Mouse (Mus musculus) T-helper 2 cell (primary cell): ENCODE measurements at regions not wholly inside any gene's neighbourhood (a gene's known extent, or its start where the extent isn't known, plus 50 kb on each side); places are given as distances from the start of the nearest gene placed in this dataset.

Experiments
- in situ Hi-C: fragments of 300-600 bp; cut with MboI, MseI; formaldehyde crosslinking; loops from one replicate; pipeline ENCODE4 v1.15.1; 2025; ENCODE audit warnings: high pct_unique_total_duplicates

- in situ Hi-C loops = no loop called here
Observed at GRCm38 (mm10) chr9:92856410-92857083, 314.5 kb downstream of the Plod2 start.

DNA sequence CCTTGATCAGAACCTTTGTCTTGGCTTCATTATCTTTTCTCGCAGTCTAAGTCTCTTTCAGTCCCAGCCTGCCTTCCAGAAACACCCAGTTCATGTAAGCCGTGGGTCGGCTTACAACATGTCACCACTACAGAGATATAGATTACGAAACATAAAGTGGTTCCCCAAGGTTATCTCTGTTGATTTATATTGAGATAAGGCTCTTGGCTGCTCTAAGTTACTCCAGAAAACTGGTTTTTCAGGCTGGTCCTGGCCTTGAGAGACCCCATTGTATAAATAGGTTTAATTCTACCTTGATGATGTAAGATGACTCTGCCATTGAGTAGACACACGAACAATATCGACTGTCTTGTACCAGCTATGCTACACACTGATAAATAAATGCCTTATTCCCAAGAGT is 323.8 kb downstream of the Plod2 start:
- in situ Hi-C loops = no loop called here

DNA sequence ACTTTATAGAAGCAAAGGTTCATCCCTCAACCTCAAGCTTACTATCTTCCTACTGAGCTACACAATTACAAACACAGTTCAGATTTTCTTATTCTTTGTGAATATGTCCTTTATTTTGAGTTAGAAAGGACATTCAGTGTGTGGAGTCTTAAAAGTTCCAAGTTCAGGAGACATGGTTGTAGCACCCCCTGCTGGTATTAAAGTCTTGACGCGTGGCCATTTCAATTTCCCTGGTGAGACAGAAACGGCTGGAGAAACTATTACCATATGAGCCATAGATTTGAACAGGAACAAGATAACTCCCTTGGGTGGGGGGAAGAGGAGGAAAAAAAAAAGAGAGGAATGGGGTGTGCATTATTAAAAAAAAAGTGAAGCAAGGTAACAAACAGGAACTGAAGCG is 336.6 kb downstream of the Plod2 start:
- in situ Hi-C loops = loop anchor here (25.0 kb wide), 1 partner anchor 391 kb away; no protein-coding TSS in a partner anchor

DNA sequence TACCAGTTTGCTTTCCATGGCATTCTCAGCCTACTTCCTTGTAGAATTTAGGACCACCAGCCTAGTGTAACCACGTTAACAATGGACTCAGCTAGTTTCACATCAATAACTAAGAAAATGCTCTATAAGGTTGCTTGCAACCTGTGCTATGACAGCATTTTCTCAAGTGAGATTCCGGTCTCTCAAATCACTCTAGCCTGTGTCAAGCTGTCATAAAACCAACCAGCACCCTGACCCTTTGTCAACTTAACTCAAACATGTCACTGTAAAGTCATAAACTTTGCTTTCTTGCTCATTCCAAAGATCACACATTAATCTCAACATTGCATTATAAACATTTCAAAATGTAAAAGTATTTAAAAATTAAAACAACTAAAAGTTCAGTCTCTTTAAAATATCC is 337.8 kb downstream of the Plod2 start:
- in situ Hi-C loops = loop anchor here (5.0 to 25.0 kb wide), 2 partner anchors 393 to 708 kb away; no protein-coding TSS in a partner anchor

DNA sequence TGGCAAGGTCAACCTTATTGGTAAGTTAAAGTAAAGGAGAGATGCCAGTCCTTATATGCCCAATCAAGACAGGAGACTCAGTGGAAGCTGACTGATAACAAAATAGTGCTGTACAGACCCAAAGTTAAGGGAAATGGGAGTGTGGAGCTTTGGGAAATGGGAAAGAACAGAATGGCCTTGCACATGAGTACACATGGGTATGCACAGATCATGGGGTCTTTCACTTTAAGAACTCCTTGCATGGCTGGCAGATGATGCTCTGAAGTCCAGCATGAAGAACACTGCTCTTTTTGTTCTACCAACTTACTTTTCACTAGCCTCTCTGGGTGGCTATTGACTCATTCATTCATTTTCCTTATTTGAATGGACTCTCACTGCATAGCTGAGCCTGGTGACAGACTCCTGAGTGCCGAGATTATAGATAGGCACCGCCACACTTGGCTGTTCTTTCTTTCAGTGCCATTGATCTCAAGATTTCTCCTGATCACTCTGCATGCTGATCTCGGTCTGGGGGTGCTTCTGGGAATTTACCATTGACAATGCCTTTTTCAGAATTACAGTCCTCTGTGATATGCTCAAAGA is 340.3 kb downstream of the Plod2 start:
- in situ Hi-C loops = loop anchor here (5.0 to 25.0 kb wide), 2 partner anchors 395 to 710 kb away; no protein-coding TSS in a partner anchor

GRCm38 (mm10) chr9:92890063-92890462 is 348.0 kb downstream of the Plod2 start:
- in situ Hi-C loops = loop anchor here (25.0 kb wide), 1 partner anchor 403 kb away; no protein-coding TSS in a partner anchor

DNA sequence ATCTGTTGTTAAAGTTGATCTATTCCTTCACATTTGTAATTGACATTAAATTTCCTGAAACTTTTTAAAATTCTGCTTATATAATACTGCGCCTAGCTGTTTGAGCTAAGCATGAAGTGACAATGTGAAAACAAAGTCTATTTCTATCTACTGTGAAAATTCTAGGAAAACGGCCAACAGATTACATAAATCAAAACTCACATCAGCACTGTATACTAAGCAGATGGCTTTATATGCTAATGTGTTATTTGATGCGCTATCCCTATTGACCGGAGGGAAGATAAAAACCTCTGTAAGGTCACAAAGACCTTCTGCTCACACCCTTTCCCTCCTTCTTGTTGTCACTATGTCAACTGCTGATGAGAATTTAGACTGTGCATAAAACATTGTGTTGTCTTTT is 357.7 kb downstream of the Plod2 start:
- in situ Hi-C loops = loop anchor here (25.0 kb wide), 1 partner anchor 412 kb away; no protein-coding TSS in a partner anchor

- in situ Hi-C loops = no loop called here
Observed at GRCm38 (mm10) chr9:92907102-92907501, 365.1 kb downstream of the Plod2 start.

GRCm38 (mm10) chr9:92919396-92919795 is 377.4 kb downstream of the Plod2 start:
- in situ Hi-C loops = no loop called here

GRCm38 (mm10) chr9:92930231-92930966 is 388.4 kb downstream of the Plod2 start:
- in situ Hi-C loops = no loop called here

DNA sequence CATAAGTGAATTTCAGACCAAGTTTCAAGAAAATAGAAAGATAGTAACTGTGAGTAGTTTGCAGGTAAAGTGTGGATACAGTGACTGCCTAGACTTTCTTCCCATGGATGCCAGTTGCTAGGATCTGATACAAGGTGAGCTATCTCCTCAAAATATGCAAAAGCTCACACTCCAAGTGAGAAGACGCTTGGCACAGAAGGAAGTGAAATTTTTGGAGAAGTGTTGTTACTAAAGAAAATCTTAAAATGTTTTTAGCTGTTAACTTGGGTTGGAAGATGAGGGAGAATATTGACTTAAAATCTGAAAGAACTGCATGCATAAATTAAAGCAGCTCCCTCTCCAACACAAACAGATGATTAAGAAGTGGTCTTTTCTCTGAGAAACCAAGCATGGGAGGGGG is 395.8 kb downstream of the Plod2 start:
- in situ Hi-C loops = no loop called here

DNA sequence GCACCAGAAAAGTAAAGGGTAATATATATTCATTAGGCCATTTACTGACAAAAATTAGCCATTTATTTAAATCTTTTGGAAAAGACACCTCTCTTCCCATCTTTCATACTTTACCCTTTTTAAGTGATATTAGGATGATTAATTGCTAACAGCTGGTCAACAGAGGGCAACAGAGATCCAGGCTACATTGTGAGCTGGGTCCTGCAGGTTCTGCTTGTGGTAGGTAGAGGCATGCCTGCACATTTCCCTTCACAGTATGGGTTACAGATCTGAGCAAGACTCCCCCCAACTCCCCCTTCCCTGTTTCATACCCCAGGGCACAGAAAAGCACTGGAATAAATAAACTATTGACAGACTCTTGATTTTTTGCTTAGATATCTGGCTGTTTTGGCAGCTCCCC is 408.1 kb downstream of the Plod2 start:
- in situ Hi-C loops = no loop called here

GRCm38 (mm10) chr9:92963275-92963674 is 421.3 kb downstream of the Plod2 start:
- in situ Hi-C loops = no loop called here

DNA sequence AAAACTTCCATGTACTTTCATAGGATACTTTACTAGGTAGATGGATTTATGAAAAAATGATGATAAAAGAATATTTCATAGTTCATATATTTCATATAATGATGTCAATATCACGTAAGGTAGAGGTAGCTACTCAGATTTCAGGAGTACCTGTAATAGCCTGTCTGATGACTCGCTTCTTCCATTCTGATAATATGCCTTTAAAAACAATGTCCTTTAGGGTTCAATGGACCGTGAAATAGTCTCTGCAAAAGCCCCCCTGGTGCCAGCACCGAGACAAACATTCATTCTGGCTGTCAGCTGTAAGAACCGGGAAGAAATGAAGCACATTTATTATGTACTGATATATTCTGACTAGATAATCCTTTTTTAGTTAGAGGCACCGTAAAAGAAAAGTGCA is 449.7 kb downstream of the Plod2 start:
- in situ Hi-C loops = loop anchor here (5.0 kb wide), 1 partner anchor 51 kb away; no protein-coding TSS in a partner anchor

DNA sequence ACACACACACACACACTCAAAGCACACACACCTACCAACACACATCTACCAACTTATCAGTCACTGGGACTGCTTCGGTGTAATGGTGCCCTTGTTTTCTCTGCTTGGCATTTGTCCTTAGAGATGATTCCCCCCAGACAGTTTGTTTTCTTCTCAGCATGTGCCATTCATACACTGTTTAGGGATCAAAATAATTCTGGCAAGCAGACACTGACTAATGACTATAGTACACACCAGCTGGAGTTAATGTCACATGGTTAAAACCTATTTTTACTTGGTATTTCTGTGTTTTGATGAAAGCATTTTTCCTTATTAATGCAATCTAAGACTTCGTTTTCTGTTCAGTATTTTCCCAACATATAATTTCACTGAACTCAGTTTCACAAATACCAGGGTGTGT is 454.1 kb downstream of the Plod2 start:
- in situ Hi-C loops = no loop called here

DNA sequence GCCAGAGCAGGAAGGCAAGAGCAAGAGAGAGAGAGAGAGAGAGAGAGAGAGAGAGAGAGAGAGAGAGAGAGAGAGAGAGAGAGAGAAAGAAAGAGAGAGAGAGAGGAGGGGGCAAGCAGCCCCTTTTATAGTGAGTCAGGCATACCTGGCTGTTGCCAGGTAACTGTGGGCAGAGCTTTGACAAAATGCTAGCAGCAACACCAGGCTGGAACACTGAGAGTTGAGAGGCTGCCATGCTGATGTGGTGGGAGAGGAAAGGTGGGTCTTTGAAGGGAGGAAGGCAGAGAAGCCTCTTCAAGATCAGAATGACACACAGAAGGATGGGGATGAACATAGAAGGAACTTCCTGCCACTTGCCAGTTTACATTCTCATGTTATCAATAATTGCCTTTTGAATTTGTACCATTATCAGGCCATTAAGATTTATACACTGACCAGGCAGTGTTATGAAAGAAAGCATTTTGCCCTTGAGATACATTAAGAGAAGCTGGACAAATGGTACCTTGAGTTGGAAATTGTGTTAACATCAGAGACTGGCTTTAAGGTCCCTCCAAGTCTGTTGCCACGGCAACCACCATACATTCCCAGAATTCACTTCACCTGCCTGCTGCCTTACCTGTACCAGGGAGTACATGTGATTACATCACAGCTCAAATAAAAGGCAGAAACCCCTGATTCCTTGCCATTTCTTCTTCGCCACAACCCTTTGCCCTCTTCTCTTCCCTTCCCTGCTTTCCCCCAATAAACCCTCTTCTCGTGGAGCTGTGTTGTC is 463.3 kb downstream of the Plod2 start:
- in situ Hi-C loops = no loop called here

DNA sequence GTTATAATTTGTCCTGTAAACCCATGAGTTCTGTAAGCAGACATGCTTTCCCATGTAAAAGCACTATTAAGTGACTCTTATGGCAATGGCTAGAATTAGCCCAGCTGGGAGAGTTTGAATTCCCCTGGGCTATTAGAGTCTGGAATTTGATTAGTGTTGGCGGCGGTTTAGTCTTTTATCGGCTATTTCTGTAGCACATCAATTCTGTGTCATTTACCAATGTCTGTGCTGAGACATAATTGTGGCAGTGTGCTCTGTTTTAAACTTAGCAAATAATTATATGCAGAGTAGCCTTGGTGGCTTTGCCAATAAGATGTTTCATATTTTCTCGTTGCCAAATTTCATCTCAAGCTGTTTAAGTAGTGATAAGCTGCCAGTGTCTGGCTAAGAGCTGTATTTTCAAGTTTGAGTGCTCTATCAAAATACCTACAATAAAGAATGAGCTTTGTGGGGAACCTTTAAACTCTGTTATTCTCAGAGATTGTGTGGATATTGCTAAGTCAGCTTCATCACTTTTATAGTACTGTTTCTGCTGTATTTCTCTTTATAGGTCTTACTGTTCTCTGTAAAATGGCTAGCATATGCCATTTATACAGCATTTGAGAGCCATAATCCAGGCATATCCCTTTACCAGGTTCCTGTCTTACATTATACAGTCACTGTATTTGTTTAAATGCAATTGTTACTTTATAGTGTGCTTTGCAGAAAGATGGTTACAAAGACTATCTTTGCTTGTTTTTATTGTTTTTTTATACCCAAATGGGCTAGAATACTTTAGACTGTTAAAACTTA is 466.7 kb downstream of the Plod2 start:
- in situ Hi-C loops = no loop called here

DNA sequence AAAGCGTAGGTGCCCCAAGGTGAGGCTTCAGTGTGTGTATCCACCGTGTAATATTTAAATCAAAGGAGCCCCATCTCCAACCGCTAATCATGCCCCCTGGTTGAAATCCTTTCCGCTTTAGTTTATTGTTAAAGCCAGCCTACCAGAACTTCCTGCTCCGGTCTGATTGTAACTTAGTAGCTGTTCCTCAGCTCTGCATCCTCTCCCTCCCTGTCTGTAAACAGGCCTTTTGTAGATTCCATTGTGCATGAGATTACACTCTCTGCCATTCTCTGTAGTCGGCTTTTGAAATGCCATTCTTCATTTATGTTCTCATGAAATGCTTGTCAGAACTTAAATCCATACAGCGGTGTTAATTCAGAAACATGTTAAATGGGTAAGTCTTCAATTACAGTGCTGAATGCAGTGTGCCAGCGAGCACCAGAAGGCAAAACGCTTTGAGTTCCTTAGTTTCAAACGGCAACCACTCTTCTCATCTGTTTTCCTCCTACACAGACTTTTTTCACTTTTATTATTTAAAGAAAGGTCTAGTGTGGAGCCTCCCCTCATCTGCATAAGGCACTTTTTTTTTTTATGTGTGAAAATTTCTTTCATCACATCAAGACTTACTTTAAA is 502.4 kb downstream of the Plod2 start:
- in situ Hi-C loops = loop anchor here (5.0 kb wide), 1 partner anchor 52 kb away; no protein-coding TSS in a partner anchor

DNA sequence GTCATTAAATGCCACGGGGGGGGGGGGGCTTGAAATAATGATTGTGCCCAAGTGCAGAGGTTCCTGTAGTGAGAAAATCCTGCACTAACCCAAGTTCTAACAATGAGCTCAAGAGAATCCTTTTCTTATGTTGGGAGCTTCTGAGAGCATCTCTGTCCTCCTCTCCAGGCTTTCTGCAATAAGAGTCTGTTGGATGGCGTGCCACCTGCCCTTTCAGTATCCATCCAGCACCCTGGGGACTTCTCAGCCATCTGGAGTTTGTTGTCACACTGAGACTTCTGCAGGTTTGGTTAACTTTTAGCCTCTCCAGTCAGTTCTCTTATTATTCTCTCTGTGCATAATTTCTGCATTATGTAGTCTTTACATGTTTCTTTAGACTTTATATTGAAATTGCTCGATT is 530.1 kb downstream of the Plod2 start:
- in situ Hi-C loops = no loop called here

GRCm38 (mm10) chr9:93083114-93083513 is 541.1 kb downstream of the Plod2 start:
- in situ Hi-C loops = no loop called here
